Mouse (Mus musculus) neural tube, embryonic 12.5 days (tissue): ENCODE data around the gene D17Wsu92e. TPM values are rescaled to one million over a fixed set of nuclear protein-coding genes. Genes with fewer than 3 reads are reported as not detected.

Experiments used
- ATAC-seq: fragments of 200-750 bp; cut with Nextera tagmentation; 2 replicates; pipeline ENCODE4 v1.8.0; 2017; ENCODE audit warnings: low read depth, mild to moderate bottlenecking, moderate TSS enrichment, moderate library complexity; ENCODE audit not compliant: low FRiP score
- H3K27ac ChIP-seq: fragments of 300-500 bp; sonication (generic); 2 replicates; pipeline ENCODE4 v1.5.1; 2016
- H3K27me3 ChIP-seq: fragments of 300-500 bp; sonication (generic); replicated peaks from 2 replicates; pipeline ENCODE4 v1.6.1; 2016; ENCODE audit warnings: mild to moderate bottlenecking
- H3K36me3 ChIP-seq: fragments of 300-500 bp; sonication (generic); 2 replicates; pipeline ENCODE4 v1.6.1; 2016; ENCODE audit warnings: mild to moderate bottlenecking
- H3K4me1 ChIP-seq: fragments of 300-500 bp; sonication (generic); 2 replicates; pipeline ENCODE4 v1.6.1; 2016
- H3K4me2 ChIP-seq: fragments of 300-500 bp; sonication (generic); replicated peaks from 2 replicates; pipeline ENCODE4 v1.6.1; 2016; ENCODE audit warnings: mild to moderate bottlenecking
- H3K4me3 ChIP-seq: fragments of 300-500 bp; sonication (generic); 2 replicates; pipeline ENCODE4 v1.5.1; 2016
- H3K9ac ChIP-seq: fragments of 300-500 bp; sonication (generic); 2 replicates; pipeline ENCODE4 v1.6.1; 2016; ENCODE audit warnings: mild to moderate bottlenecking
- H3K9me3 ChIP-seq: fragments of 300-500 bp; sonication (generic); 2 replicates; pipeline ENCODE4 v1.6.1; 2016; ENCODE audit warnings: mild to moderate bottlenecking
- WGBS: fragments of 180-500 bp; shearing (Covaris S2); methylation state at CpG from one replicate; pipeline ENCODE4 v1.1.7; 2016; 5-methylcytosine and 5-hydroxymethylcytosine counted together
- polyA plus RNA-seq: library from polyadenylated mRNA; unstranded; fragments of >200 nt; fragmentation: Nextera tagmentation; extraction: Ambion mirVana; gene quantifications from 2 replicates; pipeline ENCODE4 v1.2.1, GENCODE M21; 2016

D17Wsu92e gene
- polyA plus RNA-seq, 1 experiment from 2014 or later = 12.1 TPM

GRCm38 (mm10) chr17:27797341-27797872, 23.0 kb downstream of the D17Wsu92e start:
- Histone ChIP-seq H3K9ac (peak overlapping the region; percentile 52), H3K27me3 (no peaks in the 10 kb centered on the region), H3K4me3 (no peak overlapping the region; the same call in 1 of the 2 replicates), H3K27ac (peak overlapping the region; percentile 88), H3K4me1 (peaks cover 45% of the 10 kb centered on the region), H3K9me3 (no peaks in the 10 kb centered on the region), H3K4me2 (peak overlapping the region; percentile 44), H3K36me3 (peaks cover 7% of the 10 kb centered on the region; the same call in 1 of the 2 replicates)
- peak; percentile 62 for ATAC-seq
- 18% methylated on average over 11 of the region's 11 CpGs for WGBS

GRCm38 (mm10) chr17:27796780-27797179, 23.7 kb downstream of the D17Wsu92e start:
- Histone ChIP-seq H3K9ac (no peak overlapping the region), H3K4me2 (peak overlapping the region; percentile 44), H3K4me1 (peaks cover 45% of the 10 kb centered on the region), H3K9me3 (no peaks in the 10 kb centered on the region), H3K27ac (peak overlapping the region; percentile 88), H3K36me3 (peaks cover 7% of the 10 kb centered on the region; the same call in 1 of the 2 replicates), H3K4me3 (no peak overlapping the region), H3K27me3 (no peaks in the 10 kb centered on the region)
- 47% methylated on average over 6 of the region's 6 CpGs for WGBS
- peak; percentile 92 for ATAC-seq

- no peaks in the 10 kb centered on the region for H3K9me3 ChIP-seq
- H3K27ac ChIP-seq = no peak overlapping the region
- ATAC-seq = no peak
- peaks cover 24% of the 10 kb centered on the region for H3K4me1 ChIP-seq
- no peak overlapping the region for H3K4me3 ChIP-seq
- H3K4me2 ChIP-seq = no peak overlapping the region
- WGBS = 93% methylated on average over 6 of the region's 6 CpGs
- no peak overlapping the region for H3K9ac ChIP-seq
- H3K36me3 ChIP-seq = peaks cover 9% of the 10 kb centered on the region; the same call in 1 of the 2 replicates
- no peaks in the 10 kb centered on the region for H3K27me3 ChIP-seq
These were observed 27.3 kb downstream of the D17Wsu92e start for GRCm38 (mm10) chr17:27793144-27793543.

- no peaks in the 10 kb centered on the region for H3K27me3 ChIP-seq
- H3K27ac ChIP-seq = no peak overlapping the region
- WGBS = 90% methylated on average over 4 of the region's 4 CpGs
- no peak overlapping the region for H3K4me3 ChIP-seq
- ATAC-seq = no peak
- H3K36me3 ChIP-seq = peaks cover 9% of the 10 kb centered on the region; the same call in 1 of the 2 replicates
- H3K4me1 ChIP-seq = peaks cover 18% of the 10 kb centered on the region
- H3K9me3 ChIP-seq = no peaks in the 10 kb centered on the region
- no peak overlapping the region for H3K9ac ChIP-seq
- H3K4me2 ChIP-seq = no peak overlapping the region
These were observed 27.9 kb downstream of the D17Wsu92e start for GRCm38 (mm10) chr17:27792516-27792915.

- Histone ChIP-seq H3K36me3 (peaks cover 9% of the 10 kb centered on the region; the same call in 1 of the 2 replicates), H3K27ac (no peak overlapping the region), H3K9me3 (no peaks in the 10 kb centered on the region), H3K9ac (no peak overlapping the region), H3K4me2 (no peak overlapping the region), H3K27me3 (no peaks in the 10 kb centered on the region), H3K4me3 (no peak overlapping the region), H3K4me1 (peaks cover 8% of the 10 kb centered on the region)
- 96% methylated on average over 2 of the region's 2 CpGs for WGBS
- ATAC-seq = no peak
These were observed 28.9 kb downstream of the D17Wsu92e start for GRCm38 (mm10) chr17:27791556-27791955.

- no peak overlapping the region for H3K4me3 ChIP-seq
- WGBS = 92% methylated on average over 2 of the region's 2 CpGs
- no peak overlapping the region for H3K4me2 ChIP-seq
- H3K9ac ChIP-seq = no peak overlapping the region
- no peaks in the 10 kb centered on the region for H3K9me3 ChIP-seq
- H3K27me3 ChIP-seq = no peaks in the 10 kb centered on the region
- no peak overlapping the region for H3K27ac ChIP-seq
- no peak for ATAC-seq
- H3K36me3 ChIP-seq = peaks cover 12% of the 10 kb centered on the region; the same call in 1 of the 2 replicates
- H3K4me1 ChIP-seq = 0 out of 2 replicates have a peak, but pooled peaks cover 2% of the 10 kb centered on the region
These were observed 29.5 kb downstream of the D17Wsu92e start for GRCm38 (mm10) chr17:27790976-27791375.

GRCm38 (mm10) chr17:27790015-27790414, 30.4 kb downstream of the D17Wsu92e start:
- no peak overlapping the region for H3K27ac ChIP-seq
- H3K9ac ChIP-seq = no peak overlapping the region
- no peak overlapping the region for H3K4me3 ChIP-seq
- ATAC-seq = no peak
- peaks cover 22% of the 10 kb centered on the region for H3K36me3 ChIP-seq
- no peaks in the 10 kb centered on the region for H3K9me3 ChIP-seq
- 92% methylated on average over 5 of the region's 5 CpGs for WGBS
- H3K4me2 ChIP-seq = no peak overlapping the region
- no peaks in the 10 kb centered on the region for H3K27me3 ChIP-seq
- H3K4me1 ChIP-seq = no peaks in the 10 kb centered on the region

- WGBS = 97% methylated on average over 6 of the region's 6 CpGs
- no peak overlapping the region for H3K9ac ChIP-seq
- no peaks in the 10 kb centered on the region for H3K4me1 ChIP-seq
- no peak for ATAC-seq
- H3K27ac ChIP-seq = no peak overlapping the region
- no peaks in the 10 kb centered on the region for H3K9me3 ChIP-seq
- H3K4me3 ChIP-seq = no peak overlapping the region
- H3K27me3 ChIP-seq = no peaks in the 10 kb centered on the region
- H3K4me2 ChIP-seq = no peak overlapping the region
- peaks cover 32% of the 10 kb centered on the region for H3K36me3 ChIP-seq
These were observed 31.8 kb downstream of the D17Wsu92e start for GRCm38 (mm10) chr17:27788456-27789172.

GRCm38 (mm10) chr17:27783567-27783966, 36.9 kb downstream of the D17Wsu92e start:
- H3K4me3 ChIP-seq = no peak overlapping the region
- no peak overlapping the region for H3K4me2 ChIP-seq
- 89% methylated on average over 4 of the region's 4 CpGs for WGBS
- H3K27ac ChIP-seq = no peak overlapping the region
- H3K9ac ChIP-seq = no peak overlapping the region
- peaks cover 27% of the 10 kb centered on the region for H3K36me3 ChIP-seq
- no peaks in the 10 kb centered on the region for H3K27me3 ChIP-seq
- no peaks in the 10 kb centered on the region for H3K4me1 ChIP-seq
- no peaks in the 10 kb centered on the region for H3K9me3 ChIP-seq
- ATAC-seq = no peak

- Histone ChIP-seq H3K4me1 (no peaks in the 10 kb centered on the region), H3K9ac (no peak overlapping the region), H3K9me3 (no peaks in the 10 kb centered on the region), H3K36me3 (peaks cover 26% of the 10 kb centered on the region), H3K4me3 (no peak overlapping the region), H3K27ac (no peak overlapping the region), H3K27me3 (no peaks in the 10 kb centered on the region), H3K4me2 (no peak overlapping the region)
- WGBS = 83% methylated on average over 5 of the region's 5 CpGs
- no peak for ATAC-seq
These were observed 39.3 kb downstream of the D17Wsu92e start for GRCm38 (mm10) chr17:27781059-27781687.

GRCm38 (mm10) chr17:27779755-27780154, 40.7 kb downstream of the D17Wsu92e start:
- H3K27me3 ChIP-seq = no peaks in the 10 kb centered on the region
- H3K4me2 ChIP-seq = no peak overlapping the region
- H3K27ac ChIP-seq = no peak overlapping the region
- H3K9ac ChIP-seq = no peak overlapping the region
- H3K4me3 ChIP-seq = no peak overlapping the region
- no peaks in the 10 kb centered on the region for H3K4me1 ChIP-seq
- 85% methylated on average over 3 of the region's 3 CpGs for WGBS
- peaks cover 18% of the 10 kb centered on the region; the same call in 1 of the 2 replicates for H3K36me3 ChIP-seq
- no peaks in the 10 kb centered on the region for H3K9me3 ChIP-seq
- no peak for ATAC-seq

- Histone ChIP-seq H3K4me3 (no peak overlapping the region), H3K27ac (no peak overlapping the region), H3K9me3 (no peaks in the 10 kb centered on the region), H3K27me3 (no peaks in the 10 kb centered on the region), H3K9ac (no peak overlapping the region), H3K4me2 (no peak overlapping the region), H3K36me3 (peaks cover 19% of the 10 kb centered on the region; the same call in 1 of the 2 replicates), H3K4me1 (no peaks in the 10 kb centered on the region)
- ATAC-seq = no peak
- 96% methylated on average over 9 of the region's 9 CpGs for WGBS
These were observed 41.6 kb downstream of the D17Wsu92e start for GRCm38 (mm10) chr17:27778671-27779355.
